Mouse (Mus musculus) G1E (cell line): ENCODE results near the gene Timp4. TPM values are rescaled to one million over a fixed set of nuclear protein-coding genes. Genes with fewer than 3 reads are reported as not detected.
"Not testable (repeated sequence)": the region's sequence is repeated elsewhere in the genome, so short reads cannot be mapped to it uniquely, and the experiment has no call there.

Experiments
- ATAC-seq: 2 replicates; pipeline ENCODE4 v1.8.0; 2016; ENCODE audit warnings: mild to moderate bottlenecking; ENCODE audit not compliant: insufficient number of reproducible peaks, poor library complexity, low FRiP score, severe bottlenecking; ENCODE audit errors: extremely low read depth
- DNase-seq: peaks from one replicate; pipeline ENCODE4 v3.0.0; 2012; ENCODE audit warnings: low spot score
- H3K27me3 ChIP-seq: 2 replicates; pipeline ENCODE4 v1.6.1; 2012; ENCODE audit warnings: mild to moderate bottlenecking, low read length, inconsistent platforms; ENCODE audit not compliant: insufficient read depth
- H3K36me3 ChIP-seq: replicated peaks from 2 replicates; pipeline ENCODE3; 2012; ENCODE audit warnings: mild to moderate bottlenecking, inconsistent platforms
- H3K4me1 ChIP-seq: 2 replicates; pipeline ENCODE4 v1.6.1; 2012; ENCODE audit warnings: low read depth, low read length, inconsistent platforms, mixed read lengths; ENCODE audit not compliant: insufficient read depth
- H3K4me3 ChIP-seq: 2 replicates; pipeline ENCODE4 v1.5.1; 2012; ENCODE audit warnings: low read depth, mild to moderate bottlenecking, inconsistent platforms, low read length, moderate library complexity, mixed read lengths
- H3K9me3 ChIP-seq: replicated peaks from 2 replicates; pipeline ENCODE4 v1.6.1; 2012; ENCODE audit warnings: inconsistent platforms
- CTCF ChIP-seq: IDR thresholded peaks from 2 replicates; pipeline ENCODE4 v1.5.1; 2012; ENCODE audit warnings: low read depth, low read length, inconsistent platforms, mixed read lengths
- GATA1 ChIP-seq: IDR thresholded peaks from 2 replicates; pipeline ENCODE4 v1.6.1; 2012; ENCODE audit warnings: borderline replicate concordance, low read length, inconsistent platforms, mixed read lengths
- GATA2 ChIP-seq: IDR thresholded peaks from 2 replicates; pipeline ENCODE4 v1.6.1; 2012; ENCODE audit warnings: low read depth, low read length, inconsistent platforms, borderline replicate concordance
- POLR2AphosphoS5 ChIP-seq: IDR thresholded peaks from 2 replicates; pipeline ENCODE4 v1.6.1; 2012; ENCODE audit warnings: low read depth, low read length, inconsistent platforms; ENCODE audit not compliant: insufficient replicate concordance
- TAL1 ChIP-seq: conservative IDR thresholded peaks from 2 replicates; pipeline ENCODE4 v1.6.1; 2012; ENCODE audit warnings: low read depth, low read length, inconsistent platforms, mixed read lengths
- polyA plus RNA-seq: library from polyadenylated mRNA; stranded (reverse); fragments of >175 nt; gene quantifications from 2 replicates; pipeline ENCODE4 v1.2.3, GENCODE M21; 2012
- total RNA-seq, 2 experiments: library from RNA; stranded (forward) in 1 of 2; stranded (reverse) in 1 of 2; fragments of 200-1000 nt in 1 of 2; fragments of >200 nt in 1 of 2; fragmentation: Nextera tagmentation in 1 of 2; gene quantifications; 2 replicates each; pipeline ENCODE4 v1.2.3; 2014 to 2017

Gene Timp4
- total and polyA plus RNA-seq, 3 experiments, result 0.11 TPM; not detected in 2

DNA sequence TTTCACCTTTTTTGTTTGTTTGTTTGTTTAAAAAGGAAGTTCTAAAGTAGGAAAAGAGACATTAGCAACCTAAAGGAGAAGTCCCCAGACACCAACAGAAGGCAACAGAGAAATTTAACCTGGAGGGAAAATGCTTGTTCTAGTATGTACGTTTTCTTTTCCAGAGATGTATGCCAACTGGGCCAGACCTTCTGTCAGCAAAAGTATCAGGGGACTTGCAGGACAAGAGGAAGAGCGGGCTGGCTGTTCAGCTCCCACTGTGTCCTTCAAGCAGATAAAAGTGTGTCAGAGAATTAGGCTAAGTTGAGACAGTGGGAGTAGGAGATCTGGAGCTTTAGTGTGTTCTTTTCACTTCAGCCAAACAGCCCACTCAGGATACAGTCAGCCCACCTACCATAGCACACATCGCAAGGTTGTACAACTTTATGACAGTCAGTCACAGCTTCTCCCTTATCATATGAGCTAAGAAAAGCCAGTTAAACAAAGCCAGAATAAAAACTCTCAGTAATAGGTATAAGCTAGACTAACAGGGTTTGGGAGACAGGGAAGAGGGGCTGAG, 6.4 kb downstream of the Timp4 start:
- Histone ChIP-seq H3K4me3 (no peak overlapping the region), H3K27me3 (peaks cover 16% of the 10 kb centered on the region)

GRCm38 (mm10) chr6:115244222-115244621, 7.8 kb downstream of the Timp4 start:
- Histone ChIP-seq H3K9me3 (no peaks in the 10 kb centered on the region), H3K27me3 (peaks cover 16% of the 10 kb centered on the region), H3K4me1 (no peaks in the 10 kb centered on the region), H3K36me3 (no peaks in the 10 kb centered on the region), H3K4me3 (no peak overlapping the region)
- DNase-seq (no peak), ATAC-seq (no peak)
- TF ChIP-seq GATA2 (no peak), TAL1 (no peak), CTCF (no peak), POLR2AphosphoS5 (no peak), GATA1 (no peak)

More for the DNA sequence above, 6.4 kb downstream of the Timp4 start:
- no peaks in the 10 kb centered on the region for H3K9me3 ChIP-seq
- ATAC-seq, result no peak
- H3K36me3 ChIP-seq, result no peaks in the 10 kb centered on the region
- no peaks in the 10 kb centered on the region for H3K4me1 ChIP-seq
- no peak for TF ChIP-seq TAL1
- TF ChIP-seq POLR2AphosphoS5, result no peak
- no peak for TF ChIP-seq GATA1
- no peak for TF ChIP-seq GATA2
- TF ChIP-seq CTCF, result no peak
- DNase-seq, result no peak

DNA sequence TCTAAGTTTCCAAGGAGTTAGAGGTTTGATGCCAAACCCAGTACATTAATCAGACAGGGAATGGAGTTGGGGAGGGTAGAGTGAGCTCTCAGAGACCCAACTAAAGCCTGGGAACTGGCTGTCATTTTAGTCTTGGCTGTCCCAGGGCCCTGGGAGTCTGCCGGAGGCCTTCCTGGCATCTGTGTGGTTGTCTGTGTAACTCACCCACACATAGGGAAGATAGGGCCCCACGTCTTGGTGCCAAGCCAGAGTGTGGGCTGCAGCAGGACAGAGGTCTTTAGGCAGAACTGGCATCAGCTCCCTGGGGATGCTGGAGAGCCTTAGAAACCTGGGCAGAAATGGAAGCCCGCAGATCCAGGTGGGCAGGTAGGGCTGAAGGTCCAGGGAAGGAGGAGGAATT, 10.1 kb downstream of the Timp4 start:
- Histone ChIP-seq H3K9me3 (no peaks in the 10 kb centered on the region), H3K4me3 (no peak overlapping the region), H3K36me3 (no peaks in the 10 kb centered on the region), H3K27me3 (peaks cover 7% of the 10 kb centered on the region), H3K4me1 (no peaks in the 10 kb centered on the region)
- no peak for TF ChIP-seq CTCF
- no peak for TF ChIP-seq GATA2
- TF ChIP-seq POLR2AphosphoS5, result no peak
- DNase-seq, result no peak
- ATAC-seq, result no peak

- Histone ChIP-seq H3K4me3 (no peak overlapping the region), H3K27me3 (peaks cover 5% of the 10 kb centered on the region), H3K9me3 (no peaks in the 10 kb centered on the region), H3K36me3 (no peaks in the 10 kb centered on the region), H3K4me1 (no peaks in the 10 kb centered on the region)
- no peak for TF ChIP-seq GATA1
- ATAC-seq, result no peak
- no peak for DNase-seq
Measured at GRCm38 (mm10) chr6:115241131-115241699, 10.8 kb downstream of the Timp4 start.

DNA sequence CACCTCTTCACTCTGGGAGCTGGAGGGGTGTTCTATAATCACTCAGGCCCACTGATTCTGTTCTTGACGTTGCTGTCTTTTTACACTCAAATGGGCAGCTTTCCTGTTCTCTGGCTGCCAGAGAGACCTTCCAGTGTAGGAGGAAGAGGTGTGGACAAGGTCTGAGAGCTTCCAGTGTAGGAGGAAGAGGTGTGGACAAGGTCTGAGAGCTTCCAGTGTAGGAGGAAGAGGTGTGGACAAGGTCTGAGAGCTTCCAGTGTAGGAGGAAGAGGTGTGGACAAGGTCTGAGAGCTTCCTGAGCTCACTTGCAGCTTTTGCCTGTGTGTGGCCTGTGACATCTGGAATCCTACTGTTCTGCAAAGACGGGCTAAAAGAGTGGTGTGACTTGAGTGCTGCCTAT, 11.6 kb downstream of the Timp4 start:
- DNase-seq, H3K4me3 ChIP-seq, H3K27me3 ChIP-seq, ATAC-seq, H3K36me3 ChIP-seq, H3K9me3 ChIP-seq, H3K4me1 ChIP-seq: not testable (repeated sequence)

DNA sequence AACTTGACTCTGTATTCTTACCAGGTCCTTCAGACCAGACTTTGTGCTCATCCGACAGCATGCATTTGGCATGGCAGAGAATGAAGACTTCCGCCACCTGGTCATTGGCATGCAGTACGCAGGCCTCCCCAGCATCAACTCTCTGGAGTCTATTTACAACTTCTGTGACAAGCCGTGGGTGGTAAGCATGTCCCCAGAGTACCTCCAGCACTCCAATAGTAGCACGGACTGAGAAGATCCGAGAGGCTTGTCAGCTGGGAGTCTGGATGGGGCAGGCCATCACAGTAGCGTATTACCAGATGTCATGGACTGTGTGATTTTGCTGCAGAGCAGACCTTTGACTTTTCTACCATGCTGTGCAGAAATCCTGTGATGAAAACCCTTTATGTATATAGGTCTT, 12.7 kb downstream of the Timp4 start:
- no peaks in the 10 kb centered on the region for H3K4me1 ChIP-seq
- no peaks in the 10 kb centered on the region for H3K36me3 ChIP-seq
- no peak for DNase-seq
- TF ChIP-seq TAL1, result no peak
- no peak for TF ChIP-seq POLR2AphosphoS5
- TF ChIP-seq GATA2, result no peak
- no peak for TF ChIP-seq GATA1
- no peak for TF ChIP-seq CTCF
- H3K9me3 ChIP-seq, result no peaks in the 10 kb centered on the region
- 0 out of 2 replicates have a peak, but pooled peaks cover 2% of the 10 kb centered on the region for H3K27me3 ChIP-seq
- no peak for ATAC-seq
- no peak overlapping the region for H3K4me3 ChIP-seq
